Mouse (Mus musculus) liver, adult 2 months (tissue): ENCODE data around the gene Fam102b. TPM values are rescaled to one million over a fixed set of nuclear protein-coding genes. Genes with fewer than 3 reads are reported as not detected.

Experiments used
- DNase-seq: peaks from one replicate; pipeline ENCODE4 v3.0.0-alpha.2; 2011; ENCODE audit warnings: low read depth, low spot score; ENCODE audit errors: extremely low read depth
- H3K27ac ChIP-seq: fragments of 200-500 bp; replicated peaks from 2 replicates; pipeline ENCODE4 v1.5.1; 2012; ENCODE audit warnings: low read depth, mild to moderate bottlenecking, control low read depth, inconsistent platforms, low read length; ENCODE audit not compliant: insufficient read depth
- H3K27me3 ChIP-seq: fragments of 200-500 bp; 2 replicates; pipeline ENCODE4 v1.6.1; 2012; ENCODE audit warnings: mild to moderate bottlenecking, moderate library complexity, low read length, inconsistent platforms; ENCODE audit not compliant: control insufficient read depth, insufficient read depth
- H3K36me3 ChIP-seq: fragments of 200-500 bp; 2 replicates; pipeline ENCODE4 v1.6.1; 2012; ENCODE audit warnings: low read length, inconsistent platforms; ENCODE audit not compliant: control insufficient read depth, insufficient read depth
- H3K4me1 ChIP-seq: fragments of 200-500 bp; 2 replicates; pipeline ENCODE4 v1.6.1; 2011; ENCODE audit warnings: low read length; ENCODE audit not compliant: control insufficient read depth, insufficient read depth
- H3K4me3 ChIP-seq: fragments of 200-500 bp; 2 replicates; pipeline ENCODE4 v1.5.1; 2011; ENCODE audit warnings: low read depth, mild to moderate bottlenecking, control low read depth, low read length, moderate library complexity; ENCODE audit not compliant: insufficient read depth
- H3K79me2 ChIP-seq: fragments of 200-500 bp; 2 replicates; pipeline ENCODE4 v1.6.1; 2012; ENCODE audit warnings: inconsistent platforms, mild to moderate bottlenecking, low read length, moderate library complexity; ENCODE audit not compliant: control insufficient read depth, insufficient read depth
- H3K9ac ChIP-seq: fragments of 200-500 bp; 2 replicates; pipeline ENCODE4 v1.6.1; 2012; ENCODE audit warnings: low read depth, mild to moderate bottlenecking, control low read depth, inconsistent platforms, low read length
- CTCF ChIP-seq: fragments of 200-500 bp; IDR thresholded peaks from 2 replicates; pipeline ENCODE4 v1.5.1; 2011; ENCODE audit warnings: low read depth, low read length, control low read depth
- POLR2A ChIP-seq: fragments of 200-500 bp; IDR thresholded peaks from 2 replicates; pipeline ENCODE4 v1.6.1; 2011; ENCODE audit warnings: low read length, control low read depth; ENCODE audit not compliant: insufficient read depth; ENCODE audit errors: extremely low read depth
- WGBS: fragments of 180-500 bp; shearing (Covaris S2); methylation state at CpG from one replicate; pipeline ENCODE4 v1.1.7; 2018; 5-methylcytosine and 5-hydroxymethylcytosine counted together
- polyA plus RNA-seq: library from polyadenylated mRNA; depleted of rRNA; stranded (reverse); fragments of >200 nt; gene quantifications from 2 replicates; pipeline ENCODE4 v1.2.3, GENCODE M21; 2012
- total RNA-seq: library from RNA; depleted of rRNA; stranded (reverse); fragments of >200 nt; gene quantifications from 2 replicates; pipeline ENCODE4 v1.2.3, GENCODE M21; 2014

Gene Fam102b
- total and polyA plus RNA-seq, 2 experiments, result 0.28 to 1.8 TPM

DNA sequence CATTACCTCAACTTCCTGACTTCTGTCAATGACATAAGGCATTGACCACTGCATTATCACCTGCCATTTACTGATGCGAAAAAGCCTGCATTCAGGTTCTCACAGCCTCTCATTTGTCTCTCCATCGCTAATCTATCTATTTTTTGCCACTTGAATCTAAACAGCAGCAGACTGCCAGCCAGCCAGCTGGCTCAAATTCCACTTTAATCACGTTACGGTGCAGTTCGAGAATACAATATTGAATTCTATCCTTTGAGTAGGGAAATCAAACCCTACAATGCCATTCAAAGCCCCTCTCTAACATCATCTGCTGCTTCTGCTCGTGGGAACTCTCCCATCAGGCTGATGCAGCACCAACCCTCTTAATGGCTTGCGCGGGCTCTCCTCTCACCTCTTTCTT lies 4.3 kb downstream of the Fam102b start:
- Histone ChIP-seq H3K9ac (no peak overlapping the region), H3K79me2 (no peaks in the 10 kb centered on the region), H3K4me1 (no peaks in the 10 kb centered on the region), H3K27me3 (no peaks in the 10 kb centered on the region), H3K27ac (no peak overlapping the region), H3K4me3 (no peak overlapping the region), H3K36me3 (no peaks in the 10 kb centered on the region)
- no peak for DNase-seq
- 84% methylated on average over 8 of the region's 8 CpGs for WGBS
- TF ChIP-seq CTCF, result no peak
- no peak for TF ChIP-seq POLR2A

DNA sequence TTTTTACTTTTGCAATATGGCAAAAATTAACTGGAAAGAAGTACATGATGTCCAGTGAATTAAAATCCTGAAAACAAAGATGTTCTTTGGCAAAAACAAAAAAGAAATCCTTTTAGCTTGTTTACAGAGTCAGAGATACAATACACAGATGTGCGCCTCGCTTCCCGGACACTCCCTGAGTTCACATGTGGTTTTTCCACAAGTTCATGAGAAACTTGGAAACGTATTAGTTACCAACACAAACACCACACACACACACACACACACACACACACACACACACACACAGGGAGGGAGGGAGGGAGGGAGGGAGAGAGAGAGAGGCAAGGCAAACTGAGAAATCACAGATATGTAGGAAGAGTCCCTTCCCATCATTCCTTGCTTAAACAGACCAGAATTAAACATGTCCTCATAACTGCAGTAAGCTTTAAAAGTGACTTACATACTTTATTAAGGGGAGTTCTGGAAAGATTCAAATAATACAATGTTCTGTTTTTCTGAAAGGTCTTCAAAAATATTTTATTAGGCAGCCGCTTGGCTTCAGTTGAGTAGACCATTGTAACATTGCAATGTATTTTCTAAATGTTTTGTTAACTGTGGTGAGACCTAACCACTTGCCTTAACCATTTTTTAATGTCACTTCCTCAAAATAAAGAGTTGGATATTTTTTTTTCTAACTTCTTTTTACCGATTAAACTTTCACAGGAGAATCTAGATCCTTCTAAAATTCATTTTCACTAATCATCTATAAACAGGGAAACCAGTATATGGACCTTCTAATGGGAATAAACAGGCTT lies 5.5 kb downstream of the Fam102b start:
- Histone ChIP-seq H3K9ac (no peak overlapping the region), H3K36me3 (no peaks in the 10 kb centered on the region), H3K27me3 (no peaks in the 10 kb centered on the region), H3K79me2 (no peaks in the 10 kb centered on the region), H3K4me3 (no peak overlapping the region), H3K27ac (no peak overlapping the region), H3K4me1 (no peaks in the 10 kb centered on the region)
- WGBS, result 66% methylated on average over 6 of the region's 6 CpGs
- TF ChIP-seq POLR2A (no peak), CTCF (no peak)
- no peak for DNase-seq

DNA sequence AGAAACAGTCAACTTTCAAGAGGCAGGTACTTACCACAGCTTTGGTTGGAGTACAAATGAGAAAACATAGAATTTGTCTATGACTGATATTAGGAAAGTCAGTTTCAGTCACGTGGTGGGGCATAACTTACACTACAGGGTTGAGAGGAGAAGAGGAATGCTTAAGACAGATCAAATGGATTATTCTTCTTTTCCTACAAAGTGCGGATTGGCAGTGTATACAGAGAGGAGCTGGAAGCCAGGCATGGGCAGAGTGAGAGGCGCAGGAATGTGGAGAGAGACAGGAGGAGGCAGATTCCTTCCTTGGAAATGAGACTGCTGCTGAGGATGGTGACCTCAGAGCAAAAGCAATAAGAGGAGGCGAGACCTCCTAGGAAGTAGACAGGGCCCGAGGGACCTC lies 9.1 kb downstream of the Fam102b start:
- TF ChIP-seq CTCF (no peak), POLR2A (no peak)
- Histone ChIP-seq H3K4me3 (no peak overlapping the region), H3K9ac (no peak overlapping the region), H3K36me3 (no peaks in the 10 kb centered on the region), H3K4me1 (no peaks in the 10 kb centered on the region), H3K79me2 (no peaks in the 10 kb centered on the region), H3K27me3 (no peaks in the 10 kb centered on the region), H3K27ac (no peak overlapping the region)
- no peak for DNase-seq
- WGBS, result 91% methylated on average over 5 of the region's 5 CpGs

DNA sequence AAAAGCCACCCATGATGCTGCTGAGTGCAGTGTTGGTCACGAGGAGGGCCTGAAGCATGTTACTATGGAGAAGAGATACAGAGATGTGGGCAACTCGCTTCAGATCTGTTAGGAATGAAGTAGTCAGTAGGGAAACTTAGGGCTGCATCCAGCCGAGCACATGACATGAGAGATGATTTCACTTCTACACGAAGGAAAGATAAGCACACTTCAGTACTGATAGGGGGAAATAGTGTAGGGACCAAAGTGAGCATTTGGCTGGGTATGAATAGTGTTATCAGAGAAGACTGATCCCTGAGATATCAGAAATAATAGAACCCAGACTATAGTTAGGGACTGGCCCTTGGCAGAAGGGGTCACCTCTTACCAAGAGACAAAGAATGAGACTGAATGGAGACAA lies 14.8 kb downstream of the Fam102b start:
- no peaks in the 10 kb centered on the region for H3K36me3 ChIP-seq
- 86% methylated on average over 4 of the region's 4 CpGs for WGBS

DNA sequence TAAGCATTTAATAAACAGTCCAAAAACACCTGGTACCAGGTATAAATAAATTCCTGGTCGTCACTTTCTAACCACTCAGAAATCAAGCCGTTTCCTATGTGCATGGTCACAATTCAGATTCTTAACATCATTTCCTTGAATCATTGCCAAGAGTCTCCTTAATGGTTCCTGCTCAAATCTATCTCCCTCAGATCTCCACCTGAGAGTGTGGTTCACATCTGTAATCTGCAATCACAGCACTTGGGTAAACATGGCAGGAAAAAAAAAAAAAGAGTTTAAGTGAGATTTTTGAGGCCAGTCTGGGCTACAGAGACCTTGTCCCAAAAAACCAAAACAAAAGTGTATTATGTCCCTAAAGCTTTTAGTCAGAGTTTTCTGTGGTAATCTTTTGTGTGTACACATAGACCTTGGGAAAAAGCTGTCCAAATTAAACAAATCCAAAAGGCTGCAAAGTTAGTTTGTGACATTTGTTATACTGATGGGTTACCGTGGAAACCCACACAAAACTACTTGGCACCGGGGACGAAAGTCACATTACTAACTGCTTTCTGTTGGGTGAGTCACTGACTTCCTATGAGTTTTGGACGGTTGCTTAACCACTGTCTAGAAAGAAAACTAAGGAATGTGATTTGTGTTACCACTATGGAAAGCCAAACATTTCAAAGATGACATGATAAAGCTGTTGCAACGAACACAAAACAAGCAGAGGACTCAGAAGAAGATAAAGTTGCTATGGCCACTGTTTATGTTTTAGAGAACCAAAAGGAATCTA lies 16.7 kb downstream of the Fam102b start:
- WGBS, result 15% methylated on average over 7 of the region's 7 CpGs
- H3K79me2 ChIP-seq, result no peaks in the 10 kb centered on the region
- DNase-seq, result peak; percentile 51
- peaks cover 2% of the 10 kb centered on the region; the same call in 1 of the 2 replicates for H3K4me1 ChIP-seq
- H3K4me3 ChIP-seq, result no peak overlapping the region
- no peak overlapping the region for H3K27ac ChIP-seq
- TF ChIP-seq CTCF (no peak), POLR2A (no peak)
- H3K9ac ChIP-seq, result no peak overlapping the region
- no peaks in the 10 kb centered on the region for H3K36me3 ChIP-seq
- H3K27me3 ChIP-seq, result no peaks in the 10 kb centered on the region

More for the DNA sequence above, 14.8 kb downstream of the Fam102b start:
- Histone ChIP-seq H3K4me1 (peaks cover 2% of the 10 kb centered on the region; the same call in 1 of the 2 replicates), H3K9ac (no peak overlapping the region), H3K4me3 (no peak overlapping the region), H3K79me2 (no peaks in the 10 kb centered on the region), H3K27me3 (no peaks in the 10 kb centered on the region), H3K27ac (no peak overlapping the region)
- no peak for DNase-seq
- no peak for TF ChIP-seq CTCF
- TF ChIP-seq POLR2A, result no peak

DNA sequence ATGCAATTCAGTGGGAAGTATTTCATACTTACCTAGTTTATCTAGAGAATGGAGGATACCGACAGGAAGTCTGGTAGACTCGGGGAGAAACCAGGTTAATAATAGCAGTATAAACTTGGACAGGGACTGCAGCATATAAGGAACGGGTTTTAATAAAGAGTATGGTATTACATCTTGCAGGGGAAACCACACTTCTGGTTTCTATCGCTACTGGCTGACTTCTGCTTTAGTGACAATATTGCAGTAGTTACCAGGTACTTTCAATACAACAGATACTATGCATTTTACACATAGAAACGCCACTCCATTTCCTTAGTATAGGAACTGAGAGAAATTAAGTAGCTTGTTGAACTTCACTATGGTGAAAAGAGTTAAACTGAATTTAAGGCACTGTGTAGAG lies 19.2 kb downstream of the Fam102b start:
- Histone ChIP-seq H3K27ac (no peak overlapping the region), H3K36me3 (no peaks in the 10 kb centered on the region), H3K9ac (no peak overlapping the region), H3K27me3 (no peaks in the 10 kb centered on the region), H3K4me1 (peaks cover 6% of the 10 kb centered on the region; the same call in 1 of the 2 replicates), H3K79me2 (no peaks in the 10 kb centered on the region), H3K4me3 (no peak overlapping the region)
- no peak for DNase-seq
- TF ChIP-seq POLR2A, result no peak
- no peak for TF ChIP-seq CTCF
- 83% methylated on average over 5 of the region's 5 CpGs for WGBS
